Mouse (Mus musculus): ENCODE measurements around the gene Gm21118.
"Not testable (repeated sequence)": the region's sequence is repeated elsewhere in the genome, so short reads cannot be mapped to it uniquely, and the experiment has no call there.

Gene Gm21118

GRCm38 (mm10) chrY:70273542-70273941 lies at the start of gene Gm21118:
Gene Gm21118 (minus strand): TSS chrY:70273642.
- DNase-seq (ENCODE audit: low spot score): not testable (repeated sequence)

- DNase-seq (ENCODE audit: low spot score): not testable (repeated sequence)
These were observed 29.7 kb upstream of the Gm21118 start, which contains the start of the genes Gm29423 and Gm29644 for GRCm38 (mm10) chrY:70303187-70303586. Gene Gm29423 (minus strand): TSS chrY:70303287. Gene Gm29644 (minus strand): TSS chrY:70303343.

Data from testis, postnatal 14 days (tissue).